Comparison of ENCODE assay signal across 17 mouse cellular contexts in genomic region chr16:44502325-44502724, GRCm38 (mm10). TPM values are rescaled to one million over a fixed set of nuclear protein-coding genes. Genes with fewer than 3 reads are reported as not detected.
DNase-seq lines count a peak whose midpoint lies in the region; ATAC-seq and TF ChIP-seq lines count a peak whose summit lies in the region.
"Had no signal": no experiment of that assay in that cellular context is flagged by ENCODE, and none has a peak within 500 bp of the region (broad histone marks: within the 10 kb centered on the region; RNA-seq: fewer than 3 reads in every experiment).

No protein-coding gene starts in this region.

- intact Hi-C loops in heart, postnatal 25 days (cut with DNase I), result no loop called here

- peaks cover 4% of the 10 kb centered on the region; the same call in 1 of the 2 replicates for H3K9me3 ChIP-seq in heart, embryonic 11.5 days (replicated peaks; ENCODE audit: control insufficient read depth, low read length)
- H3K9me3 ChIP-seq in lung, embryonic 14.5 days (ENCODE audit: low read depth, low read length), result no peaks in the 10 kb centered on the region
- H3K9me3 ChIP-seq: neural tube, embryonic 12.5 days had no signal

- H3K4me3 ChIP-seq in heart, embryonic 11.5 days (ENCODE audit: low read depth, low read length), result no peak overlapping the region
- no peak overlapping the region for H3K4me3 ChIP-seq in lung, embryonic 14.5 days (ENCODE audit: low read depth, low read length)
- H3K4me3 ChIP-seq: limb, embryonic 13.5 days; neural tube, embryonic 12.5 days had no signal

- DNase-seq in heart, adult 11 months, result peak; percentile 96
- peak; percentile 37 for DNase-seq in lung, embryonic 14.5 days
- DNase-seq in lung, postnatal 14 days, result no peak
- DNase-seq in cerebellum, postnatal 10 days, result peak; percentile 69 to 80
- peak; percentile 33 for DNase-seq in heart, postnatal 25 days (ENCODE audit: low spot score)
- DNase-seq: kidney, postnatal 14 days; layer of hippocampus, postnatal 36 days; lung, adult 18-20 months; midbrain, embryonic 14.5 days had no signal

- ATAC-seq in heart, embryonic 11.5 days (replicated peaks; ENCODE audit: insufficient number of reproducible peaks, low FRiP score, low TSS enrichment), result no peak
- no peak for ATAC-seq in lung, embryonic 14.5 days (ENCODE audit: insufficient read depth)
- ATAC-seq in granulocyte monocyte progenitor cell, adult 5-6 weeks (replicated peaks; ENCODE audit: poor library complexity, severe bottlenecking), result no peak
- no peak for ATAC-seq in monocyte, adult 5-6 weeks (replicated peaks; ENCODE audit: insufficient number of reproducible peaks, low FRiP score, low TSS enrichment, poor library complexity, severe bottlenecking)
- ATAC-seq: activated CD4-positive, CD25-positive, alpha-beta regulatory T cell, adult 4 months; inflammation-experienced regulatory T-cells, adult 6 months had no signal

- H3K27ac ChIP-seq in heart, embryonic 11.5 days (ENCODE audit: low read depth, low read length), result no peak overlapping the region
- H3K27ac ChIP-seq in lung, embryonic 14.5 days (ENCODE audit: low read depth), result no peak overlapping the region
- H3K27ac ChIP-seq: limb, embryonic 13.5 days had no signal

- TF ChIP-seq CTCF in lung, embryonic 14.5 days (IDR thresholded peaks at IDR 0.05; ENCODE audit: low read depth), result no peak

- 61% methylated on average over 7 of the region's 7 CpGs for WGBS in heart, embryonic 11.5 days (ENCODE audit: insufficient replicate concordance)
- WGBS in lung, embryonic 14.5 days, result 37% methylated on average over 7 of the region's 7 CpGs

- peaks cover 17% of the 10 kb centered on the region for H3K36me3 ChIP-seq in heart, embryonic 11.5 days (ENCODE audit: control insufficient read depth, insufficient read depth, low read length)
- peaks cover 83% of the 10 kb centered on the region for H3K36me3 ChIP-seq in lung, embryonic 14.5 days (ENCODE audit: insufficient read depth)

- H3K4me1 ChIP-seq in heart, embryonic 11.5 days (ENCODE audit: control insufficient read depth, insufficient read depth, low read length), result 0 out of 2 replicates have a peak, but pooled peaks cover 2% of the 10 kb centered on the region
- H3K4me1 ChIP-seq in lung, embryonic 14.5 days (ENCODE audit: insufficient read depth), result peaks cover 4% of the 10 kb centered on the region
- H3K4me1 ChIP-seq: neural tube, embryonic 12.5 days had no signal

- no peak overlapping the region for H3K9ac ChIP-seq in heart, embryonic 11.5 days (ENCODE audit: low read depth, low read length)
- H3K9ac ChIP-seq in lung, embryonic 14.5 days, result no peak overlapping the region
- H3K9ac ChIP-seq: limb, embryonic 13.5 days; neural tube, embryonic 12.5 days had no signal

- H3K4me2 ChIP-seq in heart, embryonic 11.5 days, result no peak overlapping the region
- no peak overlapping the region for H3K4me2 ChIP-seq in lung, embryonic 14.5 days
- H3K4me2 ChIP-seq: limb, embryonic 13.5 days; neural tube, embryonic 12.5 days had no signal

- no peaks in the 10 kb centered on the region for H3K27me3 ChIP-seq in heart, embryonic 11.5 days (ENCODE audit: control insufficient read depth, insufficient read depth, low read length)
- H3K27me3 ChIP-seq in lung, embryonic 14.5 days (ENCODE audit: insufficient read depth, low read length), result no peaks in the 10 kb centered on the region
- H3K27me3 ChIP-seq: limb, embryonic 13.5 days; neural tube, embryonic 12.5 days had no signal

RNA-seq across cellular contexts. Expression of gene Boc, which starts 56.4 kb away (rescaled TPM):
- 8.7 and 8.9 TPM in 2 replicates for polyA plus RNA-seq in heart, embryonic 11.5 days (2014; fragmentation: Nextera tagmentation; extraction: Ambion mirVana)
- polyA plus RNA-seq in lung, embryonic 14.5 days (2014; fragmentation: Nextera tagmentation; extraction: Ambion mirVana), result 36.4 and 38.8 TPM in 2 replicates
- 1 to 10 TPM; 4.5 to 5.8 TPM for total RNA-seq in heart, postnatal 25 days (2021)
- 0.30 TPM in 1 of 2 replicates, not detected in the other for total RNA-seq in granulocyte monocyte progenitor cell, adult 5-6 weeks (2014; fragmentation: Nextera tagmentation)
- total RNA-seq in granulocyte monocyte progenitor cell, adult 5-6 weeks (2017), result 0.05 and 0.47 TPM in 2 replicates
- not detected in 3 replicates for total RNA-seq in monocyte, adult 5-6 weeks (2017)
- total RNA-seq: common myeloid progenitor, adult 5-6 weeks had no signal
